Mouse (Mus musculus) testis, adult 2 months (tissue): ENCODE results near the gene Mitf. TPM values are rescaled to one million over a fixed set of nuclear protein-coding genes. Genes with fewer than 3 reads are reported as not detected.

Experiments
- H3K27ac ChIP-seq: fragments of 200-500 bp; 2 replicates; pipeline ENCODE4 v1.5.1; 2012; ENCODE audit warnings: low read depth, low read length; ENCODE audit not compliant: control insufficient read depth, insufficient read depth
- H3K27me3 ChIP-seq: fragments of 200-500 bp; 2 replicates; pipeline ENCODE4 v1.6.1; 2012; ENCODE audit warnings: mild to moderate bottlenecking, low read length, moderate library complexity; ENCODE audit not compliant: control insufficient read depth, insufficient read depth
- H3K36me3 ChIP-seq: fragments of 200-500 bp; 2 replicates; pipeline ENCODE4 v1.6.1; 2012; ENCODE audit warnings: mild to moderate bottlenecking, low read length; ENCODE audit not compliant: control insufficient read depth, insufficient read depth
- H3K4me1 ChIP-seq: fragments of 200-500 bp; 2 replicates; pipeline ENCODE4 v1.6.1; 2012; ENCODE audit warnings: low read length; ENCODE audit not compliant: control insufficient read depth, insufficient read depth
- H3K4me3 ChIP-seq: fragments of 200-500 bp; 2 replicates; pipeline ENCODE4 v1.5.1; 2012; ENCODE audit warnings: low read depth, mild to moderate bottlenecking, low read length, moderate library complexity, mixed read lengths; ENCODE audit not compliant: control insufficient read depth
- CTCF ChIP-seq: fragments of 200-500 bp; IDR thresholded peaks from 2 replicates; pipeline ENCODE4 v1.5.1; 2012; ENCODE audit warnings: low read depth, mild to moderate bottlenecking, inconsistent platforms, low read length, moderate library complexity; ENCODE audit not compliant: control insufficient read depth, insufficient read depth, insufficient replicate concordance
- POLR2A ChIP-seq: fragments of 200-500 bp; IDR thresholded peaks from 2 replicates; pipeline ENCODE4 v1.6.1; 2012; ENCODE audit warnings: low read depth, mild to moderate bottlenecking, inconsistent platforms, low read length, moderate library complexity; ENCODE audit not compliant: control insufficient read depth
- polyA plus RNA-seq: library from polyadenylated mRNA; depleted of rRNA; stranded (reverse); fragments of >200 nt; gene quantifications from 2 replicates; pipeline ENCODE4 v1.2.3, GENCODE M21; 2012

Gene Mitf
- polyA plus RNA-seq, 1 experiment, result 0.72 TPM

DNA sequence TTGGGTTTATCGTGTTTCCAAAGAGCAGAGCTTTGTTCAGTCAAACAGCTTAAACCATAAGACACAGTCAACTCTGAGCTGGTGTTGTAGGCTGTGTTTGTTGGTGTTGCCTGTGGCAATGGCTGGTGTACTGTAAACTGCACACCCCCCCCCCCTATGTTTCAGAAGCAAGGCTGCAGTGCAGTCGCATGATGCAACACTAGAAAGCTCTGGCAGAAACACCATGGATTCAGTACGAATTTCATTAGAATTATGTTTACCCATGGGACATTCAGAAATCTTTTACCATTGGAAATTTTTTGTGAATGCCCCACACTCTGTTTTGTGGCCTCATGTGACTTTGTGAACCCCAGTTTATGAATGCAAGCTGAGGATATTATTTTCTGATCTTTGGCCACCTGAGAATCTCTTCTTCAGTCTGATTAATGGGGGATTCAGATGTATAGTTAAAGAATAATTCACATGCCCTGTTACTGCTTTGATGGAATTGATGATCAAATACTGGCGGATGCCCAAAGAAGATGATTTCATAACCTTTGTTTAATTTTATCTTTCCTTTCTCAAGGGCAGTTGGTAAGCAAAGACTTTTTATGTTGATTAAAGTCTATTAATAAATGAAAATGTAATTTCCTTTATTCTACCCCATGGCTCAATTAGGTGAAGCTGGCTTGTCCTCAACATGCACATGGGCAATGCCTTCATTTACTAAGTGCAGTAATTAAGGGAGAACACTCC is 64.6 kb downstream of the Mitf start:
- Histone ChIP-seq H3K36me3 (no peaks in the 10 kb centered on the region), H3K4me1 (no peaks in the 10 kb centered on the region), H3K4me3 (no peak overlapping the region), H3K27ac (no peak overlapping the region), H3K27me3 (no peaks in the 10 kb centered on the region)
- TF ChIP-seq CTCF (no peak), POLR2A (no peak)

DNA sequence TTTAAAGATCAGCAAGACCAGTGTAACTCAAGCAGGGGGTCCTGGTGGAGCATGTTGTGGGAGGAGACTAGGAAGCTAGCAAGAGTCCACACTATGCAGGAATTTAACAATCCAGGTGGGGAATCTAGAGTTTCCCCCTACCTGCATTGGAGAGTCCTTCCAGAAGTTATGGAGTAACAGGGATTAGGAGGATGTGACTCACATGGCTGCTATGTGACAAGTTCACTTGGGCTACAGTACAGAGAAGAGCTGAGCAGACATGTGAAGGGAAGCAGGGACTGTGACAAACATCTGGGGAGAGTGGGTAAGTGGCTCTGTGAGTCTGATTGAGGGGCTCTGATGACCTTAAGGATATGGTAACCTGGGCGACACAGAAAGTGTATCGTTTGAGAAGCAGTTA is 66.2 kb downstream of the Mitf start:
- no peak overlapping the region for H3K27ac ChIP-seq
- H3K36me3 ChIP-seq, result no peaks in the 10 kb centered on the region
- H3K27me3 ChIP-seq, result no peaks in the 10 kb centered on the region
- H3K4me1 ChIP-seq, result no peaks in the 10 kb centered on the region
- no peak overlapping the region for H3K4me3 ChIP-seq
- TF ChIP-seq CTCF (no peak), POLR2A (no peak)

DNA sequence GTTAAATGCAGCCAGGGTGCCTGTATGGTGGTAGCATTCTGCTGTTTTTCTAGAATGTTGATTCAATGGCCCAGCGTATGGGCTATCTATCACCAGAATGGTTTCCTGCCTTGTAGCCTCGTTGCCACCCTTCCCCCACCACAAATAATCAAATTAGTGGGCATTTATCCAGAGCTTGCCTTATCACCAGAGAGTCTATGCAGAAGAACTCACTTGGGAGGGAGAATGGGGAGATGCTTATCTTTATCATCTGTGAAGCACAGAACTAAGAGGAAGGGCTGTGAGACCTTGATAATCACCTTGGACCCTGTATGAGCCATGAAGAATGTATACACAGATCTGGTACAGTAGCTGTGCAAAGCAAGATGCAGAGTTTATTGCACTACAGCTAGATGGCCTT is 70.1 kb downstream of the Mitf start:
- TF ChIP-seq CTCF (no peak), POLR2A (no peak)
- Histone ChIP-seq H3K27ac (no peak overlapping the region), H3K4me1 (no peaks in the 10 kb centered on the region), H3K36me3 (no peaks in the 10 kb centered on the region), H3K27me3 (no peaks in the 10 kb centered on the region), H3K4me3 (no peak overlapping the region)

DNA sequence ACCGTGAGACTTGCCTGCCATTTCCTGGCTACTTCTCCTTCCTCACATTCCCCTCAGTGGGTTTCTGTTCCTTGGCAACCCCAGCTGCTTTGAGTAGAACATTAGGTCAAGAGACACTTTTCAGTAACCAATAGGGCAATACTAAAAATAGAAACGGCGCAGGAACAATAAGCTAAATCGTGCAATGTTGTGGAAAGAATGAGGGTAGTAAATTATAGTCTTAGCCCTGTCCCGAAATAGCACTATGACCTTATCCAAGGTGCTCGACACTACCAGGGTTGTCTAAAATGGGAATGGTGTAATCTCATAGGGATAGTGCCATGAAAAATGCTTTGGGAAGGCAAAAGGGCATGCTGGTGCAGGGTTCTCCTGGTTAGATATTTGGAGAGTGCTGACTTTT is 70.6 kb downstream of the Mitf start:
- H3K36me3 ChIP-seq, result no peaks in the 10 kb centered on the region
- no peaks in the 10 kb centered on the region for H3K27me3 ChIP-seq
- H3K4me1 ChIP-seq, result no peaks in the 10 kb centered on the region
- H3K4me3 ChIP-seq, result no peak overlapping the region
- no peak for TF ChIP-seq CTCF
- TF ChIP-seq POLR2A, result no peak
- no peak overlapping the region for H3K27ac ChIP-seq

DNA sequence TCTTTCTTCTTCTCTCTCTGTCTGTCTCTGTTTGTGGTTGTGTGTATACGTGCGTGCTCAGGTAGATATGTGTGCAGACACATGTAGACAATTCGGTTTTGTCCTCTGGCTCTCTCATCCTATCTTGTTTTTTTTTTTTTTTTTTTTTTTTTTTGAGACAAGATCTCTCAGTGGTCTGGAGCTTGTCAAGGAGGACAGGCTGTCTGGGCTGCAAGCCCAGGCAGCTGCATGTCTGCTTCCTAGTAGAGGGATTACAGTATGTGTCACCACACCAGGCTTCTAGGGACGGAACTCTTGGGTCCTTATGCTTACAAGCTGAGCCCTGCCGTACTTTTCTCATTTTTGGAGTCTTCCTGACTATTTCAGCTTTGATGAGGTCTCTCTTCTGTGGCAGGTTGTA is 73.5 kb downstream of the Mitf start:
- Histone ChIP-seq H3K36me3 (no peaks in the 10 kb centered on the region), H3K27ac (no peak overlapping the region), H3K4me3 (no peak overlapping the region), H3K27me3 (no peaks in the 10 kb centered on the region), H3K4me1 (no peaks in the 10 kb centered on the region)
- no peak for TF ChIP-seq POLR2A
- TF ChIP-seq CTCF, result no peak

DNA sequence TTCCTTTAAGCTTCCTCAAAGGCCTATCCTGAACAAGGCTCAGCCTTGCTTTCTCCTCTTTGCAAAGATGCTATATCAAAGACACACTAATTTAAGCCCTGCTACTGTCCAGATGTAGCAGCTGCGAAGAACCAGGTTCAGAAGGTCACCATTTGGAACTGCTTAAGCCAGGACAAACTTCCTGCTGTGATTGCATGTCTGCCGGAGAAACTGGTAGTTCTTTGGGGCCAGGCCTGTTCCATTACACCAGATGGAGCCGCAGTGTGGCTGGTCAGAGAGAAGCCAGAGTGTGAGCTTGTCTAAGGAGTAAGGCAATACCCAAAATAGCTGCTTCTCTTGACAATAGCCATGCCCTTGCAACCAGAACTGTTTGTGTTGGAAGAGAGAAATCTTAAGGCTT is 75.1 kb downstream of the Mitf start:
- TF ChIP-seq CTCF (no peak), POLR2A (no peak)
- no peak overlapping the region for H3K4me3 ChIP-seq
- no peaks in the 10 kb centered on the region for H3K4me1 ChIP-seq
- H3K27ac ChIP-seq, result no peak overlapping the region
- H3K36me3 ChIP-seq, result no peaks in the 10 kb centered on the region
- no peaks in the 10 kb centered on the region for H3K27me3 ChIP-seq

DNA sequence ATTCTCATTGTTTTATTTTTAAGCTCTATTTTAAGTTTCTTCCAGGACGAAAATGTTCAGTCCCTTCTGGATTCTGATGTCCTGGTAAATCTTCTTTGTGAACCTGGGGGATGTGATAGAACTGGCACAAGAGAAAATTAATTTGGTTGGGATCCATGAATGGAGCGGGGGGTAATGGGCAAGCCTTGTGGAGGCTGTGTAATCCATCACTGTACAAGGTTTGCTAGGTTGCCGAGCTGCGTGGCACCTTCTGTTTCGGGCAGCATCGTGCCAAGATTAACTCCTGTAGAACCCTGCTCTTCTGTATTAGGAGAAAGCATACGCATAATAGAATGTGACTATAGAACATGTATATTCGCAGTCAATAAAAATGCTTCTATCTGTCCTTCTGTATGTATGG is 76.1 kb downstream of the Mitf start:
- no peaks in the 10 kb centered on the region for H3K36me3 ChIP-seq

More for the DNA sequence above, 76.1 kb downstream of the Mitf start:
- no peak overlapping the region for H3K4me3 ChIP-seq
- H3K27me3 ChIP-seq, result no peaks in the 10 kb centered on the region
- H3K27ac ChIP-seq, result no peak overlapping the region
- TF ChIP-seq POLR2A (no peak), CTCF (no peak)
- H3K4me1 ChIP-seq, result no peaks in the 10 kb centered on the region
